Mouse (Mus musculus) kidney, postnatal 4 days (tissue): ENCODE measurements around the gene Mrpl33.

Experiments used
- DNase-seq, 2 experiments: peaks; one replicate each; pipeline ENCODE4 v3.0.0; 2021; ENCODE audit warnings: mixed read lengths in 2 of 2

The Mrpl33 gene

DNA sequence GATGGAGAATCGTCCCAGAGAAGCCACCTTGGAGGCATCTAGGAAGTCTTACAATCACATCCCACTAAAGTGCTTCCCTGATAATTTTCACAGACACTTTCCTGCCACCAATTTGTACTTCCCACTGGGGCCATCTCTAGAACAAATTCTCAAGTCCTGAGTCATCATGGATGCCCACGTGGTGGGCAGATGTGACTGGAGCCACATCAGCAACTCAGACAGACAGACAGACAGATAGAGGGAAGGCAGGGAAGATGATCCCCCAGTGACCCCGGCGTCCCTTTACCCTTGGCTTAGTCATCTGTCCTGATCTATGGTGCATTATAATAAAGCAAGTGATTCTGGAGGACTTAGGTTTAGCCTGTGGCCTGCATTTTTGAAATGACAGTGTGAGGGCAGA is 47.5 kb downstream of the Mrpl33 start:
- no peak for DNase-seq

GRCm38 (mm10) chr5:31644847-31645246 is 48.1 kb downstream of the Mrpl33 start:
- no peak for DNase-seq

DNA sequence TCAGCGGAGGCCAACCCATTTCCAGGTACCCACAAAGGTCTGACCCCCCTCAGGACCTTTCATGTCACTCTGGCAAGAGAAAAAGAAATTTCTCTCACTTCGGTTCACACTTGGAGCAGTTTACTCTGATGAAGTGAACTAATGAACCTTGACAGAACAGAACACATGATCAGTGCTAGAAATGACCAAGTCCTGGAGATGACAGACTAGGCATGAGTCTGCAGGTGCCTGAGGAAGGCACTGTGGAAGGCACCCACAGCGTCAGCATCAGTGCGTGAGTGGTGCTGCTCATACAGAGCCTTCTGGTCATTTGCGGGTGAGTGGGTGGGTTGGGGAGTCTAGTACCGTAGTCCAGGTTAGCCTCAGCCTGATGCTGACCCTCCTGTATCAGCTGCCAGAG is 49.1 kb downstream of the Mrpl33 start:
- DNase-seq: no peak

DNA sequence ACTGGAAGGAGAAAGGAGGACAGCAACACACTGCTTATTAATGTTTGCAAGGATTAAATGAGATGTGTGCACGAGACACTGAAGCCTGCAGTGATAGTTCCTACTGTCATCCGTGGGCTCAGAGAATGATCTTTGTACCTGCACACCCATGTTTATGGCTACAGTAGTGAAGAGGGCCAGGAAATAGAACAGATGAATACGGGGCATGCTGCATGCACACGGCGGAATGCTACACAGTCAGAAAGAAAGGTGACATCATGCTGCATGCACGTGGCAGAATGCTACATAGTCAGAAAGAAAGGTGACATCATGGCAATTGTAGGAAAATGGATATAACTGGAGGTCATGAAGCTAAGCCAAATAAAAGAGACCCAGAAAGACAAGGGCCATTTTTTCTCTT is 49.8 kb downstream of the Mrpl33 start:
- no peak for DNase-seq

GRCm38 (mm10) chr5:31647327-31647726 is 50.6 kb downstream of the Mrpl33 start:
- DNase-seq: no peak

GRCm38 (mm10) chr5:31650518-31651288 is 54.0 kb downstream of the Mrpl33 start:
- DNase-seq: no peak

DNA sequence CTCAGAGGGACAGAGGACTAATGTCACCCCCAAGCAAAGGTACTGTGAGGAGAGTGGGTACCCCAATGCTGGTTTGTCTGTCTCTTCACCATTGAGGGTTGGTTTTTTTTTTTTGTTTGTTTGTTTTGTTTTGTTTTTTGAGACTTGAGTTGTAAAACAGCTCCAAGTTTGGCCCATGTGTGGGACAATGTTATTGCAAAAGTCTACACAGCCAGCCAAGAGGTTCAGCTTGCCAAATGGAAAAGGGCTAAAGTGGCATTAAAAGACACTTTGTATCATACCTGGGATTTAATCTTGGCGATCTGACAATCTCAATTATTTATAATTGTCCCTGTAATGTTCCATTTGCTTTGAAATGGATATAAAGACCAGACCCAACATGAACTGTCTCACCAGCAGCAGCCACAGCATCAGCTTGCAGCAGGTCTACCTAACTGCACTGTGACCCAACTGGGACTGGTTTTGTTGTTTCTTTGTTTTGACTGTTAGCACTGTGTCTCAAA is 59.0 kb downstream of the Mrpl33 start:
- DNase-seq: no peak

- DNase-seq: no peak
These were observed 69.4 kb downstream of the Mrpl33 start for GRCm38 (mm10) chr5:31666176-31666575.

DNA sequence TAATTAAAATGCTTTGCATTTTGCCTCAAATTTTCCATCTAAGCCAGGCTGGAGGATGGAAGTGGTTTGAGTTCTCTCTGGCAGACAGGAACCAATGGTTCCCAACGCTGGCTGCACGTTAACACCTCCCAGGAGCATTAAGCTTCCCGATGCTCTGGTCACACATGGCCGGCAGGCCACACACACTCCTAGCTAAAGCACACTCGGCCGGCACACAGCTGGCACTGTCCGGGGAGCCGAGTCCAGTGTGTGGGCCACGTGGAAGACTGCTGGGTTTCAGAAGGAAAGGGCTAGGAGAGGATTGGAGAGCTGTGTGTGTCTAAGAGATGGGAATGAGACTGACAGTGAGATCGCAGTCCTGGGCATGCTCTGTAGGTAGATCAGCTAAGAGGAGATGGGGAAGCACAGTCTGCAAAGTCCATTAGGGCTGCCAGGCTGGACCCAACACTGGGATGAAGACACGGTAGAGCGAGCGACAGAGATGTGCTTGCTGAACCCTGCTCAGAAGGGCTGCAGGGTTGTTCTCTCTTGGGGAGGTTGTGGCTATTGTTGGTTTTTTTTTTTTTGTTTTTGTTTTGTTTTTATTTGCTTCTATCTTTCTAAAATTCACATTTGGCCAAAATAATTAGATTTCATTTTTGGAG is 71.7 kb downstream of the Mrpl33 start:
- DNase-seq: peak; percentile 17 to 39

DNA sequence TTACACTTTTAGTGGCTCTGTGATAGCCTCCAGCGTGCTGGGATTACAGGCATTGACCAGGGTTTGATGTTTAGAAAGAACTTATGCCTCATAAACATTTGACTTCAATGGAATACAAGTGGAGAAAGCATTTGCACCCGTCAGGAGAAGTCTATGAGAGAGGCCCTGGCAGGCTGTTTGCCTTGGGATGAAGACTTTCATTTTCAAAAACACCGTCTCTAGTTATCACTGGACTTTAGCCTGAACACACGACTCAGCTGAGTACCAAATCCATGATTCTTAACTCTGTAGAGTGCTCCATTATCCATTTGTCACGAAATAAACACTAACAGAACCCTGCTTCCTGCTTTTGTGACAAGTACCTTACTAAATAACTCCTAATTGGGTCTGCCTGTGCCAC is 73.2 kb downstream of the Mrpl33 start:
- no peak for DNase-seq

DNA sequence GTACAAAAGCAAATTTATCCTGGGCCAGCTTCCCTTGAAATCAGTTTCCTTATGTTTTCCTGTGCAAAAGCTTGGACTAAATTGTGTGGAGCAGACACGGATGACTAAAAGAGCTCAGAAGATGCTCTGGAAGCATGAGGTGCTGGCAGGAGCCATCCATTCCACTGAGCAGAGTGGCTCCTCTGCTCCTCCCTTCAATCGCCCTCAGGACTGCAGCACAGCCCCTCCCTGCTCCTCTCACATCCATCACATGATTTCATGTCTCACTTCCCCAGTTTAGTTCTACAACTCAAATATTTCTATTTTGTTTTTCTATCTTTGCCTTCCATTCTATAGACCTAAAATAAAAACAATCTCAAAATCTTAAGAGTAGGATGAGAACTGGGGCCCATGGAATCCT is 74.4 kb downstream of the Mrpl33 start:
- no peak for DNase-seq

- no peak for DNase-seq
These were observed 76.7 kb downstream of the Mrpl33 start for GRCm38 (mm10) chr5:31673431-31673830.

- DNase-seq: no peak
These were observed 81.3 kb downstream of the Mrpl33 start for GRCm38 (mm10) chr5:31678000-31678399.

GRCm38 (mm10) chr5:31680183-31680582 is 83.4 kb downstream of the Mrpl33 start:
- no peak for DNase-seq

DNA sequence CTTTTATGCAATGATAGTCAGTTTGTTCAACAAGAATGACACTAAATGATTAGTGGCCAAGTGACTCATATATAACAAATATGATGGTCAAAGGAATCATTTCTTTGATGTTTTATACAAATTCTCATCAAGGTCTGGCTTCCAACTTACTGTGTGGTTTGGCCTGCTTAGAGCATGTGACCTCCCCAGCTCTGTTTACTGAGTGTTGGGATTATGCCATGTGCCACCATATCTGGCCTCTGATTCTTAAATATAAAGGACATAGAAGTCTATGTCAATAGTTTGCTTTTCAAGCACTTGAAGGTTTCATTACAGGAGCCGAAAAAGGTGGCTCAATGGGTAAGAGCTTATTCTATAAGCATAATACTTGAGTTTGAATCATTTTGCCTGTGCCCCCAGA is 85.6 kb downstream of the Mrpl33 start:
- no peak for DNase-seq

DNA sequence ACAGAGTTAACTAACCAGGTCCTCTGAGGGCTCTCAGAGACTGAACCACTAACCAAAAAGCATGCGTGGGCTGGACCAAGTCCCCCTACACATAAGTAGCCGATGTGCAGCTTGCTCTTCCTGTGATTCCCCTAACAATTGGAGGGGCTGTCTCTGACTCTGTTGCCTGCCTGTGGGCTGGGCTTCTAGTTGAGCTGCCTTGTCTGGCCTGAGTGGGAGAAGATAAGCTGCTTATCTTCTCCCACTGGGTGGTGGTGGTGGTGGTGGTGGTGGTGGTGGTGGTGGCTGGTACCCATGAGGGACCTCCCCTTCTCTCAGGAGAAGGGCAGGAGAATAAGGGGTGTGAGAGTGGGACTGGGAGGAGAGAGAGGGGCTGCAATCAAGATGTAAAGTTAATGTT is 89.3 kb downstream of the Mrpl33 start:
- no peak for DNase-seq

DNA sequence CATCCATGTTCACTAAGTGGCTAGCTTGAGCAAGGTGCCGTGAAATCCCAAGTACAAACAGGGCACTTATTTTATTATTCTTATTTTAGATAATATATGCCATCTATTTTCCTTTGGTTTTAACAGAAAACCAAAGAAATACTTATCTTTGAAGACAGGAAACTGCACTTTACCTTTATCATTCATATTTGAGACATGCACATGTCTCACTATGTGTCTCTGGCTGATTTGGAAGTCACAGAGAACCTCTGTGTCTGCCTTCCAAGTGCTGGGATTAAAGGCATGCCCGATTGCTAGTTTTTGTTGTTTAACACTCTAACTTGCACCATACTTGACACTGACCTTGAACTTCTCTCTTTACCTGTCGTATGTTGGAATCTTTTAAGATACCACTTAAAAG is 91.2 kb downstream of the Mrpl33 start:
- DNase-seq: no peak

DNA sequence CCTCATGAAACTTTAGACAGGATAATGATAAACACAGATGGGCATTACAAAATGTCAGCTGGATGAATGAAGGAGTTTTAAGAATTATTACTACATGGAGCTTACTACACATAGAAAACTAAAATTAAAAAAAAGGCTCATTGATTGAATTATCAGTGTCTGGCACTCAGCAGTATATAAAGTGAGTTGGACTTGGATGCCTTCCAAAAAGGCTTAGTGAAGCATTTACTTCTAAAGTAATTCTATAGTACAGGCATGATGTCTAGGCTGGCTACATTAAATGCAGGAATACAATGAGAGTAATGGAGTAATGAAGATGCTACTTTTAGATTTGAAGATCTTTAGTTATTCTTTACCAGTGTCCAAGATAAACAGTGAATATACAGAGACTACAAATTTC is 96.5 kb downstream of the Mrpl33 start:
- no peak for DNase-seq

GRCm38 (mm10) chr5:31696971-31697643 is 100.4 kb downstream of the Mrpl33 start, which contains the start of gene Rbks:
TSS of gene Rbks (minus strand) at chr5:31697627.
- DNase-seq: peak in 1 of 2 experiments; percentile 94

DNA sequence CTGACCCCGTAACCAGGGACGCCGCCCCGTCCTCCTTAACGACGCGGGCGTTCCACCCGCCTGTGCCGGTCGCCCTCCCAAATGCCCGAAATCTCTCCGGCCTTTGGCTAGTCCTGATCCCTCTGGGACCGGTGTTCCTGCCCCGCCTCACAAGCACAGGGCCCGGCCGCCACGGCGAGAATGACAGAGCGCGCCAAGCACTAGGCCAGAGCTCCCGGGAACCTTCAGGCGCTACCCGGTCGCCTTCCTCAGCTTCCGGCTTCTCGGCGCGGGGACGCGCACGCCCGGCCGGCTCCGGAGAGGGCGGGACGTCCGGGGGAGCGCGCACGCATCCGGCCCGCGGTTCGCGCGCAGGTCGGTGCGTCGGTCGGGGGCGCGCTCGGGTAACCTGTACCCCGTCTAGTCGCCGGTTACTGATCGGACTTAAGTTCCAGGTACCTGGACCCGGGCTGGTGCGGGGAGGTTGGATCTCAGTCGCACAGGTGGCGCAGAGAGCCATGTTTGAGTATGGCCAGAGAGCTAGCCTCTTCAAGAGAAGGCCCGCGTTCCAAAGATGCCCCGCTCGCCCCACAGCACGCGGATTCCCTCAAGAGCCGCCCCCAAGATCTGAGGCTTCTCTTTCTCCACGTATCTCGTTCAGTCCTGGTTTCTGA is 101.0 kb downstream of the Mrpl33 start, which contains the start of gene Babam2:
TSS of gene Babam2 (plus strand) at position 41 of the 653 bp plus-strand sequence.
- peak; percentile 94 to 96 for DNase-seq

- DNase-seq: peak; percentile 81 to 88
These were observed 101.6 kb downstream of the Mrpl33 start for GRCm38 (mm10) chr5:31698297-31698726.

GRCm38 (mm10) chr5:31698931-31699330 is 102.2 kb downstream of the Mrpl33 start:
- no peak for DNase-seq

- no peak for DNase-seq
These were observed 102.7 kb downstream of the Mrpl33 start for GRCm38 (mm10) chr5:31699397-31699796.
